Mouse (Mus musculus) liver, adult 2 months (tissue): ENCODE data around the gene Glis3. TPM values are rescaled to one million over a fixed set of nuclear protein-coding genes. Genes with fewer than 3 reads are reported as not detected.

ENCODE experiments used
- DNase-seq: peaks from one replicate; pipeline ENCODE4 v3.0.0-alpha.2; 2011; ENCODE audit warnings: low read depth, low spot score; ENCODE audit errors: extremely low read depth
- H3K27ac ChIP-seq: fragments of 200-500 bp; replicated peaks from 2 replicates; pipeline ENCODE4 v1.5.1; 2012; ENCODE audit warnings: low read depth, mild to moderate bottlenecking, control low read depth, inconsistent platforms, low read length; ENCODE audit not compliant: insufficient read depth
- H3K27me3 ChIP-seq: fragments of 200-500 bp; 2 replicates; pipeline ENCODE4 v1.6.1; 2012; ENCODE audit warnings: mild to moderate bottlenecking, moderate library complexity, low read length, inconsistent platforms; ENCODE audit not compliant: control insufficient read depth, insufficient read depth
- H3K36me3 ChIP-seq: fragments of 200-500 bp; 2 replicates; pipeline ENCODE4 v1.6.1; 2012; ENCODE audit warnings: low read length, inconsistent platforms; ENCODE audit not compliant: control insufficient read depth, insufficient read depth
- H3K4me1 ChIP-seq: fragments of 200-500 bp; 2 replicates; pipeline ENCODE4 v1.6.1; 2011; ENCODE audit warnings: low read length; ENCODE audit not compliant: control insufficient read depth, insufficient read depth
- H3K4me3 ChIP-seq: fragments of 200-500 bp; 2 replicates; pipeline ENCODE4 v1.5.1; 2011; ENCODE audit warnings: low read depth, mild to moderate bottlenecking, control low read depth, low read length, moderate library complexity; ENCODE audit not compliant: insufficient read depth
- H3K79me2 ChIP-seq: fragments of 200-500 bp; 2 replicates; pipeline ENCODE4 v1.6.1; 2012; ENCODE audit warnings: inconsistent platforms, mild to moderate bottlenecking, low read length, moderate library complexity; ENCODE audit not compliant: control insufficient read depth, insufficient read depth
- H3K9ac ChIP-seq: fragments of 200-500 bp; 2 replicates; pipeline ENCODE4 v1.6.1; 2012; ENCODE audit warnings: low read depth, mild to moderate bottlenecking, control low read depth, inconsistent platforms, low read length
- CTCF ChIP-seq: fragments of 200-500 bp; IDR thresholded peaks from 2 replicates; pipeline ENCODE4 v1.5.1; 2011; ENCODE audit warnings: low read depth, low read length, control low read depth
- POLR2A ChIP-seq: fragments of 200-500 bp; IDR thresholded peaks from 2 replicates; pipeline ENCODE4 v1.6.1; 2011; ENCODE audit warnings: low read length, control low read depth; ENCODE audit not compliant: insufficient read depth; ENCODE audit errors: extremely low read depth
- WGBS: fragments of 180-500 bp; shearing (Covaris S2); methylation state at CpG from one replicate; pipeline ENCODE4 v1.1.7; 2018; 5-methylcytosine and 5-hydroxymethylcytosine counted together
- polyA plus RNA-seq: library from polyadenylated mRNA; depleted of rRNA; stranded (reverse); fragments of >200 nt; gene quantifications from 2 replicates; pipeline ENCODE4 v1.2.3, GENCODE M21; 2012
- total RNA-seq: library from RNA; depleted of rRNA; stranded (reverse); fragments of >200 nt; gene quantifications from 2 replicates; pipeline ENCODE4 v1.2.3, GENCODE M21; 2014

Glis3 gene
- total and polyA plus RNA-seq, 2 experiments, result 0.37 to 0.43 TPM

DNA sequence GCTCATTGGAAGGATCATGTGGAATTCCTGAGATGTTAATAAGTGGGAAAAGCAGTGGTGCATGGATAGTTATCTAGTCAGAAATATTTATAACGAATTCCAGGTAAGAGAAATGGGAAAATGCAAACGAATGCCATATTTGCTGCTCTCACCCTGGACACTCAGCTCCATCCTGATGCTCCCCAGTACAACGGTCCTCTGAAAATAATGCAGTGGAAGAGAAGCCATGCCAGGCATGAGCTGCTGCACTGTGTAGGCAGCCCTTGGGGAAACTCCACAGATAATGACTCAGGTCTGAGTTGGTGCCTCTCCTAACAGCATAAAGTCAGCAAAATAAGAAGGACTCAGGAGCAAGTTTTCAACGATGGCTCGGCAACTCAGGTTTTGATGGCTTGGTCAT, 433.7 kb downstream of the Glis3 start:
- no peaks in the 10 kb centered on the region for H3K27me3 ChIP-seq
- H3K9ac ChIP-seq, result no peak overlapping the region
- no peaks in the 10 kb centered on the region for H3K36me3 ChIP-seq
- 84% methylated on average over 5 of the region's 5 CpGs for WGBS
- no peak overlapping the region for H3K27ac ChIP-seq
- no peaks in the 10 kb centered on the region for H3K79me2 ChIP-seq
- TF ChIP-seq CTCF (no peak), POLR2A (no peak)
- no peak for DNase-seq
- H3K4me1 ChIP-seq, result no peaks in the 10 kb centered on the region
- no peak overlapping the region for H3K4me3 ChIP-seq

- Histone ChIP-seq H3K4me3 (no peak overlapping the region), H3K79me2 (no peaks in the 10 kb centered on the region), H3K27ac (no peak overlapping the region), H3K36me3 (no peaks in the 10 kb centered on the region), H3K4me1 (no peaks in the 10 kb centered on the region), H3K9ac (no peak overlapping the region), H3K27me3 (no peaks in the 10 kb centered on the region)
- no peak for TF ChIP-seq POLR2A
- no peak for DNase-seq
- 82% methylated on average over 4 of the region's 4 CpGs for WGBS
Measured at GRCm38 (mm10) chr19:28238073-28238472, 441.8 kb downstream of the Glis3 start.

DNA sequence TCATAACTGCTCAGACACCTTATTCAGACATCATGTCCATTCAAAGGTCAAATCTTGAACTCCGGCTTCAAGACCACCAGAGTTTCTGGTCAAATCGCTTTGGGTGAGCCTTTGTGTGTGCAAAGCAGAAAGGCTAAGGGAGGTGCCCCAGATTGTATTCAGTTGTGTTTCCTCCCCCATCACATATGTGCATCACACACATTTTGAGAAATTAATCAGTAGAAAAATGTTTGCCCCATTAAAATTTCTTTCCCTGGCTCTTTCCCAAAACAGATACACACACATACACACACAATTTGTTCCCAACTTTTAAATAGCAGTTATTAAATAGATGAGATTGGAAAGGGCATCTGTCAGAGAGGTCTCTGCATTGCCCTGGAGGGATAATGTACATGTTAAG, 442.3 kb downstream of the Glis3 start:
- no peaks in the 10 kb centered on the region for H3K4me1 ChIP-seq
- H3K27ac ChIP-seq, result no peak overlapping the region
- no peaks in the 10 kb centered on the region for H3K27me3 ChIP-seq
- TF ChIP-seq POLR2A (no peak), CTCF (no peak)
- H3K79me2 ChIP-seq, result no peaks in the 10 kb centered on the region
- no peak overlapping the region for H3K9ac ChIP-seq
- WGBS, result 97% methylated on average over 2 of the region's 2 CpGs
- no peak for DNase-seq
- H3K36me3 ChIP-seq, result no peaks in the 10 kb centered on the region
- H3K4me3 ChIP-seq, result no peak overlapping the region

- DNase-seq, result peak; percentile 90
Measured at GRCm38 (mm10) chr19:28235571-28235970, 444.3 kb downstream of the Glis3 start.

DNA sequence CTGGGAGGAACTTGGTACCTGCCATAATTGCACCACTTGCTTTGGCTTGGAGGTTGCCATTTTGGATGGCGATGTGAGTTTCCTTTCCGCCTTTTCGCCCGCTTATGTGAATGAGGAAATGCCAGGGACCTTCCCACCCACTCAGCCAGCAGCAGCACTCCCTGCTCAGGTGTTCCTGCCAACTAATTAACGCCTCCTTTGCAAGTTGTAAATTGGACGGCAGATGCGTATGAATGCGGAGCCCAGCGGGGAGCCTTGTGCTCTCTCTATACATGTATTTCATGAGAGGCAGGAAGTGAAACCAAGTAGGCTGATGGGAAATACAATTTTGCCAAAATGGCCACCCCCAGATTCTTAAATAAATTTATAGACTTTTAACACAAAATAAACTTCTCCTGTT, 444.8 kb downstream of the Glis3 start:
- H3K79me2 ChIP-seq, result no peaks in the 10 kb centered on the region
- no peaks in the 10 kb centered on the region for H3K36me3 ChIP-seq
- no peak overlapping the region for H3K27ac ChIP-seq
- H3K4me1 ChIP-seq, result no peaks in the 10 kb centered on the region
- no peak overlapping the region for H3K4me3 ChIP-seq
- H3K27me3 ChIP-seq, result no peaks in the 10 kb centered on the region
- TF ChIP-seq POLR2A (no peak), CTCF (no peak)
- WGBS, result 94% methylated on average over 9 of the region's 9 CpGs
- no peak for DNase-seq
- H3K9ac ChIP-seq, result no peak overlapping the region

More at GRCm38 (mm10) chr19:28235571-28235970, 444.3 kb downstream of the Glis3 start:
- no peaks in the 10 kb centered on the region for H3K36me3 ChIP-seq
- 26% methylated on average over 5 of the region's 5 CpGs for WGBS
- H3K27me3 ChIP-seq, result no peaks in the 10 kb centered on the region
- no peak overlapping the region for H3K9ac ChIP-seq
- no peaks in the 10 kb centered on the region for H3K79me2 ChIP-seq
- H3K27ac ChIP-seq, result no peak overlapping the region
- no peak for TF ChIP-seq CTCF
- no peak for TF ChIP-seq POLR2A
- H3K4me1 ChIP-seq, result no peaks in the 10 kb centered on the region
- no peak overlapping the region for H3K4me3 ChIP-seq

DNA sequence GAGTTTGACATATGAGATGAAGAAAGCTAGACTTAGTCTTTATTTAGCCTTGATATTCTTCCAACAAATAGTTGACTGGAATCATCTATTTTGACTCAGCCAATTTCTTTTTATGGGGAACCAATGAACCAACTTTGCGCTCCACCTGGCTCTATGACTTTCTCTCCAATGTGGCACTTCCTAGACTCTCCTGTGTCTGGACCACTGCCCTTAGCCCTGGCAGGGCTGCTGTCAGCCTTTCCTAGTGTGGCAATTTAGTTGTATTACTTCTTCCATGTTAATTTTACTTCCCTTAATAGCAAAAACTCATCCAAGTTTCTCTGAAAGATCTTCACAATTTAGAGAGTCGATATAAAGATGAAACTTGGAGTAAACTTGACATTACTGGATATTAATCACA, 445.2 kb downstream of the Glis3 start:
- Histone ChIP-seq H3K4me1 (no peaks in the 10 kb centered on the region), H3K27ac (no peak overlapping the region), H3K79me2 (no peaks in the 10 kb centered on the region), H3K36me3 (no peaks in the 10 kb centered on the region), H3K9ac (no peak overlapping the region), H3K27me3 (no peaks in the 10 kb centered on the region), H3K4me3 (no peak overlapping the region)
- no peak for DNase-seq
- WGBS, result 96% methylated on average over 2 of the region's 2 CpGs
- TF ChIP-seq CTCF (no peak), POLR2A (no peak)
